Mouse (Mus musculus): Measurements from ENCODE around the gene Tmem233. TPM values are rescaled to one million over a fixed set of nuclear protein-coding genes. Genes with fewer than 3 reads are reported as not detected.

The Tmem233 gene
- total RNA-seq, 2 experiments from 2014 or later, result not detected

DNA sequence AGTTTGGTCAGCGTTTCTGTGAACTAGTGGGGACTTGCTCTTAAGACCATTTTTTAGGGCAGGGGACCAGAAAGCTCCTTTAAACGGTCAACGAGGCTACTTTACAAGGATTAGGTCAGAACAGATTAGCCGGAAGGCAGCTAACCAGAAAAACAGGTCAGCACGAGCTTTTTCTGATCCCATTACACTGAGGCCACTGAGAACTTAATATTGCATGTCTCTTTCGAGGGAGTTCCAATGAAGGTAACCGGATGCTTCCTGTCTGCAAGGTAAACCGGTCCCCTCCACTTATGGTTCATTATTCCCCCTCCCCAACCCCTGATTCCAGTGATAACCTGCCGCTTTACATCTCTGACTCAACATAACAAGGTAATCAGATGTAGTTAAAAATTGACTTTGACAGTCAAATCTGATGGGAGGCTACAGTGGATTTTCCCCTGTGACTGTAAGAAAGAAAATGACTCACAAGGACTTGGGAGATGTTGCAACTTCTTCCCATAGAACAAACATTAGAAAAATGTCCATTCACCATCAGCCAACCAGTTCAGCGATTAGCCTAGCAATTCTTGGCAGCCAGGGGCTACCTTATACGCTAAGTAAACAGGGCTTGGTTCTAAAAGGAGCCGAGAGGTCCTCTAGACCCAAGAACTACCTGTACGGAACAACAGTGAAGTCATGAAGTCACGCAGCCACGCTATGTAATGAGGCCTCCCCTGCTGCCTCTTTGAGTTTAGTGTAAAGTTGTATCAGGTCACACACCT, 73.8 kb downstream of the Tmem233 start:
- DNase-seq, result no peak
- intact Hi-C loops (cut with DNase I), result loop anchor here (5.0 kb wide), 1 partner anchor 217 kb away; no protein-coding TSS in a partner anchor

DNA sequence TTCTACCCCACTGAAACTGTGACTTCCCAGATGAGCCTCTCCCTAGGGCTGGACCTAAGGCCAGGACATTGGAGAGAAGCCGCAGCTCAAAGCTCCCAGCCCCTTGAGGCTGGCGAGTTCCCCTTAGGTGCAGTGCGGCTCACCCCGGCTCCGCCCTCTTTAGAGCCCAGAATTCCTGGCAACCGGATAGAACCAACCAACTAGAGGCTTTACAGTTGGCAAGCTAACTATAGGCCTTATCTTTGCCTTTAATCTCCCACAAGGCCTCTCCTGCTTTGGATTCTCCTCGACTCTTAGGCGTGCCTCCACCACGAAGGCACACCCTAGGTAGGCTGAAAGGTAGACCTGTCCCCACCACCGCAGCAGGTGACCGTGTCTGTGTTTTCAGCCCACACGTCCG, 75.3 kb downstream of the Tmem233 start:
- intact Hi-C loops (cut with DNase I), result loop anchor here (5.0 kb wide), 1 partner anchor 215 kb away; no protein-coding TSS in a partner anchor
- DNase-seq, result no peak

DNA sequence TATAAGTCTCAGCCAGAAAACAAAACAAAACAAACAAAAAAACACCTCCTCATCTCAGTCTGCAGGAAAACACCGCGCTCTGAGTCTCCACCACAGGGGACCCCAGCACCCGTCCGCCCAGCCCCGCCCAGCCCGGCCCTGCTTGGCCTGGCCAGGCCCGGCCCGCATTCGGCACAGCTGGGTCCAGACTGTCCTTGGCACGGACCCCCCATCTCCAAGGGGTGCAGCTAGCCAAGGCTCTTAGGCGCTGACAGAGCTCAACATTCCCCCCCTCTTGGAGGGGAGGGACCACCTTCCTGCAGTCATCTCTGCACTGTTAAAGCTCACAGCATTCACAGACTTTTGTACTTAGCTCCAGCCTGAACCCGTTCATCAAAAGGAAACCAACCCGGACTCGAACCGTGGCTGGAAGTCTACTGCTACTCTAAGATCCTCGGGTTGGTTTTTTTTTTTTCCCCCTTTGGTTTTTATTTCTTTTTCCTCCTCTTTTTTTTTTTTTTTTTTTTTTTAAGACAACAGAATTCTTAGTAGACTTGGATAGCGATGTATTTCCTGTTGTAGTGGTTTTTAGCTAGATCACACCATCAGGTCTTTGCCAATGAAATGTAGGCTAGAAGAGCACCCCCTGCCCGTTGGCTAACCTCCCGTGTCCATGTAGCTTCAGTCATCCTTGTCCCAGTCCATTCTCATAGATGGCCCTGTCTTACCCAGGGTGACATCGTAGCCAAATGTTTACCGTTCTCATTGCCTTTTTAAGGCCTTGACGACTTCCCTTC, 76.5 kb downstream of the Tmem233 start:
- intact Hi-C loops (cut with DNase I), result loop anchor here (5.0 kb wide), 1 partner anchor 214 kb away; no protein-coding TSS in a partner anchor
- peak; percentile 50 to 53 for DNase-seq

DNA sequence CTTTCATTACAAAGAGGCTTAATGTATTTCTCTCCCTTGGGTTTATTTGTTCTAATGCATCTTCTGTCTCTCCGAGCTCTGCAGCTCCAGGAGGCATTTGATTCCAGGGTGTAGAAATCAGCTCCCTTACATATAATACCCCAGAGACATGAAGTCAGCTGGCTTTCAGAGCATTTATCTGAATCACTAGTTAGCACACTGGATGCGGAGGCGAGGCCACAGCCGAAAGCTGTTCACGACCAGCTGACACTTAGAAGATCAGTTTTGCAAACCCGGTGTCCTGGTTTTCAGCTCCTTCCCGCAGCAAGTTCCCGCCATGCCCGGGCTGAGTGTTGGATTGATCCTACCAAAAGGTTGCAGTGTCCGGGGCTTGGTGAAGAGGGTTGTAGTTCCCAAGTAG, 78.8 kb downstream of the Tmem233 start:
- intact Hi-C loops (cut with DNase I), result no loop called here
- peak in 1 of 2 experiments; percentile 27 for DNase-seq

DNA sequence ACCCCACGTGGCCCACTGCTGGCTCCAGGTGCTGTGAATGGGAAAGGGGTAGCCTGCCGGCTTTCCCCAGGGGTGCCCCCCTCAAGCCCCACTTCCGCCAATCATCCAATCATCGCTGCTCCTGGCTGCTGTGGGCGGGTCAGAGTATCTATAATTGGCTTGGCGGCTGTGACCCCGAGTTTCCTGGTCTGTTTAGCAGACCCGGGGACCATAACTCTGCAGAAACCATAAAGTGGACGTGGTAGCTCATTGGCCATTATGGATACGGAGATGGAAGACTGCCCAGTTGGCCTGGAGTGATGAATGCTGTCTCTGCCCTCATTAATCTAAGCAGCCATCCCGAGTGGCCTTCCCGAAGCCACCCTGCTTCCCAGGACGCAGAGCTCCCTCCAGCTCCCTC, 79.2 kb downstream of the Tmem233 start:
- intact Hi-C loops (cut with DNase I), result no loop called here

DNA sequence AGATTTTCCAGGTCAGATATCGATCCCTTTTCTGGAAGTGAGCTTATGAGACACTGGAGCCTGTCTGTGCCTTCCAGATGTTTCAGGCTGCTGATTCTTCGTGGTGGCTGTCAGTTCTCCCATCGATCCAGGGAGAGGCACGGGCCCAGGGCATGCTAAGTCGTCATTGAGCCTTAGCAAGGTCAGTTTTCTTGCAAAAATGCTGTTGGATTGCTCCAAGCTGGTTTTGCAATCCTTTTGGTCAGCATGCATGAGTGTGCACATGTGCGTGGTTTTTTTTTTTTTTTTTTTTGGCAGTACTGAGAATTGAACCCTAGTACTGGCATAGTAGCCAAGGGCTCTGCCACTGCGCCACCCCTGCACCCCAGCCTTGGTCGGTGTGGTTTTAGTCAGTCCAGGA, 79.9 kb downstream of the Tmem233 start:
- intact Hi-C loops (cut with DNase I), result no loop called here
- DNase-seq, result no peak

More for the DNA sequence above, 79.2 kb downstream of the Tmem233 start:
- no peak for DNase-seq

DNA sequence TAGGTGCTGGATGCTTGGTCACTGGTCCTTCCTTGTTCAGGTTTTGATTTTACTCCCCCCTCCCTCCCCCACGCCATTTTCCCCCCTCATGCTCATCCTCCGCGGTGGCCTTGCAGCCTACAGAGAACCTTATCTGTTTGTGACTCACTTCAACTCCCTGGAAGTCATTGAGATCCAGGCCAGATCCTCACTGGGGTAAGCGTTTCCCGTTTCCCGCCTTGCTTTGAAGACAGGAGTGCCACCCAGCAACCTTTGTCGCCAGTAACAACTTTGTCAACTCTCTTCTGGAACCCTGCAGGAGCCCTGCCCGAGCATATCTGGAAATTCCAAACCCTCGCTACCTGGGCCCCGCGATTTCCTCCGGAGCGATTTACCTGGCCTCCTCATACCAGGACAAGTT, 85.7 kb downstream of the Tmem233 start:
- DNase-seq, result no peak
- intact Hi-C loops (cut with DNase I), result no loop called here

DNA sequence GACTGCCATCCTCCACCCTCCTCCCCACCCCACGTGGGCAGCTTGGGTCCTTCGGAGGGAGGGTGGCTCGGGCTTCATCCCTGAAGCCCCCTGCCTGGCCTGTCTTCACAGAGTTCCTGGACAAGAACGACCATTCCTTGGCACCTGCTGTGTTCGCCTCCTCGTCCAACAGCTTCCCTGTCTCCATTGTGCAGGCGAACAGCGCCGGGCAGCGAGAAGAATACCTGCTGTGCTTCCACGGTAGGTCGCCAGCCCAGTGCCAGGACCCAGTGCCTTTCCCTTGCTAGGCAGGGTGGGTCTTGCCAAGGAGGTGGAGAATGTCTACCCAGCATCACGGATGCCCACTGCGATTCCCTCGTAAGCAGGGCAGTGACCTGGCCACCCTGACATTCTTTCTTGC, 88.9 kb downstream of the Tmem233 start:
- no peak for DNase-seq
- intact Hi-C loops (cut with DNase I), result no loop called here

DNA sequence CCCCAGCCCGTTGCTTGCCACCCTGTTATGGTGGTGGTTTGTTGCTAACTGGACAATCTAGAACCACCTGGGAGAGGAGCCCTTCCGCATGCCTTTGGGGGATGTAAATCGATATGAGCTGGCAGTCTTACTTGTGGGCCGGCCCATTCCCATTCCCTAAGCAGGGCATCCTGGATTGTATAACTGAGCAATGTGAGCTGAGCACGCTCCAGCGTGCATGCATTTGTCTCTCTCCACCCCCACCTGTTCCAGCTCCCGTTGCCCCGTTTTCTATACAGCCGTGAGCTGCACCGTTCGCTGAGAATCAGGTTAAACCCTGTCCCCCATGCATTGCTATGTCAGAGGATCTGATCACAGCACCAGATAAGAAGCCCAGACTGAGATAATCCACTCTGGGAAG, 91.3 kb downstream of the Tmem233 start:
- intact Hi-C loops (cut with DNase I), result no loop called here

More for the DNA sequence above, 91.3 kb downstream of the Tmem233 start:
- no peak for DNase-seq

Other genes with a start within 250 kb of the Tmem233 start
- gene Cit, start 238.0 kb downstream of the Tmem233 start, total RNA-seq (2021), result 1 to 10 TPM; 9.6 to 9.8 TPM
- 10 to 100 TPM; 61.9 to 71.1 TPM for gene Prkab1, start 58.7 kb downstream of the Tmem233 start, total RNA-seq (2021)
- not detected for gene Ccdc60, start 205.7 kb upstream of the Tmem233 start, total RNA-seq (2021)